Comparison of ENCODE assay signal across 14 mouse cellular contexts in genomic region chr7:83140658-83141057, GRCm38 (mm10).
A peak's percentile ranks its signal among the peaks of the same experiment; 100 is the strongest.
DNase-seq lines count a peak whose midpoint lies in the region; ATAC-seq and TF ChIP-seq lines count a peak whose summit lies in the region.
"Had no signal": no experiment of that assay in that cellular context is flagged by ENCODE, and none has a peak within 500 bp of the region (broad histone marks: within the 10 kb centered on the region; RNA-seq: fewer than 3 reads in every experiment).

No protein-coding gene starts in this region.

- no peak overlapping the region for H3K4me2 ChIP-seq in forebrain, postnatal 0 days (ENCODE audit: low read depth)
- no peak overlapping the region for H3K4me2 ChIP-seq in forebrain, embryonic 16.5 days (ENCODE audit: low read length)
- H3K4me2 ChIP-seq in intestine, postnatal 0 days (replicated peaks; ENCODE audit: low read depth): no peak overlapping the region
- H3K4me2 ChIP-seq in intestine, embryonic 16.5 days (ENCODE audit: low read depth, low read length): no peak overlapping the region
- H3K4me2 ChIP-seq: heart, embryonic 15.5 days; midbrain, embryonic 13.5 days; neural tube, embryonic 13.5 days had no signal

- H3K27me3 ChIP-seq in forebrain, postnatal 0 days (ENCODE audit: insufficient read depth, low read length): no peaks in the 10 kb centered on the region
- no peaks in the 10 kb centered on the region for H3K27me3 ChIP-seq in forebrain, embryonic 16.5 days (replicated peaks; ENCODE audit: control insufficient read depth, insufficient read depth, low read length)
- no peaks in the 10 kb centered on the region for H3K27me3 ChIP-seq in intestine, postnatal 0 days (replicated peaks; ENCODE audit: control insufficient read depth, insufficient read depth, low read length)
- no peaks in the 10 kb centered on the region for H3K27me3 ChIP-seq in intestine, embryonic 16.5 days (replicated peaks; ENCODE audit: control insufficient read depth, insufficient read depth, low read length)
- H3K27me3 ChIP-seq: heart, embryonic 15.5 days; midbrain, embryonic 13.5 days; neural tube, embryonic 13.5 days had no signal

- H3K4me1 ChIP-seq in forebrain, postnatal 0 days (ENCODE audit: insufficient read depth): no peaks in the 10 kb centered on the region
- no peaks in the 10 kb centered on the region for H3K4me1 ChIP-seq in forebrain, embryonic 16.5 days (replicated peaks; ENCODE audit: control insufficient read depth, insufficient read depth, low read length)
- no peaks in the 10 kb centered on the region for H3K4me1 ChIP-seq in intestine, postnatal 0 days (replicated peaks; ENCODE audit: control insufficient read depth, insufficient read depth, low read length)
- no peaks in the 10 kb centered on the region for H3K4me1 ChIP-seq in intestine, embryonic 16.5 days (ENCODE audit: control insufficient read depth, insufficient read depth, low read length)
- H3K4me1 ChIP-seq: midbrain, embryonic 13.5 days; neural tube, embryonic 13.5 days had no signal

- DNase-seq in forebrain, postnatal 0 days: peak; percentile 31
- DNase-seq in brain, adult 2 months (ENCODE audit: low read depth, low spot score): peak; percentile 66
- DNase-seq in fibroblast of lung, adult 2 months (ENCODE audit: low read depth): peak; percentile 15
- DNase-seq in urinary bladder, postnatal 36 days (ENCODE audit: low spot score in 2 of 2): no peak
- DNase-seq: adrenal gland, postnatal 10 days; lung, postnatal 36 days; spleen, adult 18-20 months had no signal

- H3K9ac ChIP-seq in forebrain, postnatal 0 days: no peak overlapping the region
- H3K9ac ChIP-seq in forebrain, embryonic 16.5 days (replicated peaks; ENCODE audit: low read depth, low read length): no peak overlapping the region
- H3K9ac ChIP-seq in intestine, postnatal 0 days (ENCODE audit: low read depth, low read length): no peak overlapping the region
- no peak overlapping the region for H3K9ac ChIP-seq in intestine, embryonic 16.5 days (ENCODE audit: low read depth, low read length)
- H3K9ac ChIP-seq: heart, embryonic 15.5 days; liver, embryonic 14.5 days; midbrain, embryonic 13.5 days; neural tube, embryonic 13.5 days had no signal

- no peaks in the 10 kb centered on the region for H3K36me3 ChIP-seq in forebrain, postnatal 0 days (ENCODE audit: insufficient read depth)
- H3K36me3 ChIP-seq in forebrain, embryonic 16.5 days (ENCODE audit: control insufficient read depth, insufficient read depth): no peaks in the 10 kb centered on the region
- H3K36me3 ChIP-seq in intestine, postnatal 0 days (ENCODE audit: control insufficient read depth, insufficient read depth): no peaks in the 10 kb centered on the region
- H3K36me3 ChIP-seq in intestine, embryonic 16.5 days (ENCODE audit: control insufficient read depth, insufficient read depth, low read length): no peaks in the 10 kb centered on the region
- H3K36me3 ChIP-seq: heart, embryonic 15.5 days; midbrain, embryonic 13.5 days; neural tube, embryonic 13.5 days had no signal

- no peak overlapping the region for H3K4me3 ChIP-seq in forebrain, postnatal 0 days (ENCODE audit: low read depth, low read length)
- no peak overlapping the region for H3K4me3 ChIP-seq in forebrain, embryonic 16.5 days (replicated peaks; ENCODE audit: low read length)
- H3K4me3 ChIP-seq in intestine, postnatal 0 days (ENCODE audit: low read depth, low read length): no peak overlapping the region
- no peak overlapping the region for H3K4me3 ChIP-seq in intestine, embryonic 16.5 days (ENCODE audit: low read length)
- H3K4me3 ChIP-seq: heart, embryonic 15.5 days; midbrain, embryonic 13.5 days; neural tube, embryonic 13.5 days had no signal

- WGBS in forebrain, postnatal 0 days: 76% methylated on average over 3 of the region's 3 CpGs
- WGBS in forebrain, embryonic 16.5 days: 79% methylated on average over 3 of the region's 3 CpGs
- WGBS in intestine, postnatal 0 days: 71% methylated on average over 3 of the region's 3 CpGs
- 68% methylated on average over 3 of the region's 3 CpGs for WGBS in intestine, embryonic 16.5 days

- H3K27ac ChIP-seq in forebrain, postnatal 0 days (ENCODE audit: low read depth, low read length): no peak overlapping the region
- no peak overlapping the region for H3K27ac ChIP-seq in forebrain, embryonic 16.5 days (ENCODE audit: low read length)
- no peak overlapping the region for H3K27ac ChIP-seq in intestine, postnatal 0 days (ENCODE audit: low read depth, low read length)
- H3K27ac ChIP-seq in intestine, embryonic 16.5 days (ENCODE audit: low read length): no peak overlapping the region
- H3K27ac ChIP-seq: heart, embryonic 15.5 days; liver, embryonic 14.5 days; midbrain, embryonic 13.5 days; neural tube, embryonic 13.5 days had no signal

- peak; percentile 24; the same call in 1 of the 2 replicates for TF ChIP-seq CTCF in forebrain, postnatal 0 days (IDR thresholded peaks at IDR 0.05; ENCODE audit: low read depth)
- peak; percentile 6; the same call in 1 of the 2 replicates for TF ChIP-seq CTCF in intestine, postnatal 0 days (IDR thresholded peaks at IDR 0.05; ENCODE audit: low read depth)

- no peaks in the 10 kb centered on the region for H3K9me3 ChIP-seq in forebrain, postnatal 0 days (ENCODE audit: low read length)
- no peaks in the 10 kb centered on the region for H3K9me3 ChIP-seq in forebrain, embryonic 16.5 days (ENCODE audit: control insufficient read depth, low read length)
- H3K9me3 ChIP-seq in intestine, postnatal 0 days (ENCODE audit: control insufficient read depth): no peaks in the 10 kb centered on the region
- no peaks in the 10 kb centered on the region for H3K9me3 ChIP-seq in intestine, embryonic 16.5 days (ENCODE audit: control insufficient read depth, low read length)
- H3K9me3 ChIP-seq: heart, embryonic 15.5 days; midbrain, embryonic 13.5 days; neural tube, embryonic 13.5 days had no signal

- peak; percentile 43; the same call in 1 of the 2 replicates for ATAC-seq in forebrain, postnatal 0 days
- ATAC-seq in forebrain, embryonic 16.5 days: no peak
- ATAC-seq in intestine, postnatal 0 days: no peak
- ATAC-seq in intestine, embryonic 16.5 days: no peak
- ATAC-seq: midbrain, embryonic 13.5 days had no signal

Comparison
In these comparisons a context has a peak if more than half of its experiments do, and no peak if none do; other contexts are left out.
1. DNase-seq: peak in forebrain, postnatal 0 days (single experiment), brain, adult 2 months (single experiment) and fibroblast of lung, adult 2 months (single experiment); none in urinary bladder, postnatal 36 days (0 of 2).